Mouse (Mus musculus) bone marrow, adult 2 months (tissue): ENCODE measurements at regions not wholly inside any gene's neighbourhood (a gene's known extent, or its start where the extent isn't known, plus 50 kb on each side); places are given as distances from the start of the nearest gene placed in this dataset.

Source experiments
- CTCF ChIP-seq: fragments of 200-500 bp; IDR thresholded peaks from 2 replicates; pipeline ENCODE4 v1.5.1; 2011; ENCODE audit warnings: low read length, control low read depth; ENCODE audit not compliant: control insufficient read depth, insufficient read depth
- POLR2A ChIP-seq: fragments of 200-500 bp; IDR thresholded peaks from 2 replicates; pipeline ENCODE4 v1.6.1; 2011; ENCODE audit warnings: low read depth, mild to moderate bottlenecking, control low read depth, low read length, borderline replicate concordance; ENCODE audit not compliant: control insufficient read depth

DNA sequence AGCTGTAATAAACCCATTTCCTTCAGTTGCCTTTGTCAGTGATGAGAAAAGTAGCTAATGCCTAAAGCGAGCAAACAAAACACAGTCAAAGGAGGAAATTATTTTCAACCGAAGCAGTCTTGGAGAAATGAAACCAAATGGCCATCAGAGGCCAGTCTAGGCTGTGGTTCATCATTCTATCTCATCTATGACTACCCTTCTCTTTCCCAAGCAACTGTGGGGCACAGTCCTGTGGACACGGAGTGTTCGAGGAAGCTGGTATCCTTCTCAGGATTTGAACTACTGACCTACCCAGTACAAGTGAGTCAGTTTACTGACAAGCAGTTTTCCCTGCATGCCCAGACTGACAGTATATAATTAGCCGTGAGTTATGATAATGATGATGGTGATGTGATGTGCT, 319.1 kb downstream of the Bcl11a start:
- TF ChIP-seq CTCF (no peak), POLR2A (no peak)
